Mouse (Mus musculus): Measurements from ENCODE around the gene Rasgrf1.

DNA sequence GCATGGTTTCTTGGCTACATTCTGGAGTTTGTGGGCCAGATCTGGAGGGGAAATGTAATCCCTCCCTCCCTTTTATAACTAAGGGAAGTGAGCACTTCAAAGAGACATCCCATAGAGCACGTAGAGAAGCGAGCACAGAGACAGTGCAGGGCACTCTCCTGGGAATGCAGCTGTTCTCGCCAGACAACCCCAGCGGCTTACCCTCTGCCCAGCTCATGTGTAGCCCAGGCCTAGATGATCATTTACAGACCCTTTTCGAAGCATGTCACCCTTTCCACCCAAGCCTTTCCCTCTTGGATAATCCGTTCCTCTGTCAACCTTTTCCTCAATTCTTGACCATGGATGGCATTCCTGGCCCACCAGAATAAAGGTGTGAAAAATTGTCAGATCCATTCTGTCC, 106.5 kb downstream of the Rasgrf1 start:
- TF ChIP-seq CTCF (IDR thresholded peaks at IDR 0.05; ENCODE audit: control insufficient read depth, insufficient read depth, insufficient read length) (no peak), MYOD1 (IDR thresholded peaks at IDR 0.05; ENCODE audit: control insufficient read depth, insufficient read length, low read depth) (no peak), FOSL1 (IDR thresholded peaks at IDR 0.05; ENCODE audit: insufficient read depth, low read length, poor library complexity, severe bottlenecking) (no peak), USF1 (IDR thresholded peaks at IDR 0.05; ENCODE audit: low read depth) (no peak), MAX (IDR thresholded peaks at IDR 0.05) (no peak), MYOG (IDR thresholded peaks at IDR 0.05; ENCODE audit: control insufficient read depth, extremely low read depth, insufficient read length) (no peak)
